Mouse (Mus musculus) neural tube, embryonic 11.5 days (tissue): ENCODE results near the gene Usp21. TPM values are rescaled to one million over a fixed set of nuclear protein-coding genes. Genes with fewer than 3 reads are reported as not detected.
A peak's percentile ranks its signal among the peaks of the same experiment; 100 is the strongest.

Source experiments
- ATAC-seq: fragments of 200-750 bp; cut with Nextera tagmentation; 2 replicates; pipeline ENCODE4 v1.8.0; 2017; ENCODE audit warnings: moderate number of reproducible peaks, mild to moderate bottlenecking, moderate TSS enrichment, moderate library complexity; ENCODE audit not compliant: insufficient read depth, low FRiP score, low TSS enrichment
- DNase-seq: peaks from one replicate; pipeline ENCODE4 v3.0.0-alpha.2; 2015; ENCODE audit warnings: low spot score
- H3K27ac ChIP-seq: fragments of 300-500 bp; sonication (generic); 2 replicates; pipeline ENCODE4 v1.5.1; 2014; ENCODE audit warnings: low read depth, mild to moderate bottlenecking, low read length
- H3K27me3 ChIP-seq: fragments of 300-500 bp; sonication (generic); 2 replicates; pipeline ENCODE4 v1.6.1; 2014; ENCODE audit warnings: mild to moderate bottlenecking, low read length, mixed read lengths; ENCODE audit not compliant: control insufficient read depth, insufficient read depth
- H3K36me3 ChIP-seq: fragments of 300-500 bp; sonication (generic); 2 replicates; pipeline ENCODE4 v1.6.1; 2014; ENCODE audit warnings: mild to moderate bottlenecking, low read length, moderate library complexity, mixed read lengths; ENCODE audit not compliant: control insufficient read depth, insufficient read depth
- H3K4me1 ChIP-seq: fragments of 300-500 bp; sonication (generic); 2 replicates; pipeline ENCODE4 v1.6.1; 2014; ENCODE audit warnings: low read length, mixed read lengths; ENCODE audit not compliant: control insufficient read depth, insufficient read depth
- H3K4me2 ChIP-seq: fragments of 300-500 bp; sonication (generic); 2 replicates; pipeline ENCODE4 v1.6.1; 2014; ENCODE audit warnings: low read depth, mild to moderate bottlenecking, moderate library complexity
- H3K4me3 ChIP-seq: fragments of 300-500 bp; sonication (generic); 2 replicates; pipeline ENCODE4 v1.5.1; 2014; ENCODE audit warnings: low read depth, low read length
- H3K9ac ChIP-seq: fragments of 300-500 bp; sonication (generic); 2 replicates; pipeline ENCODE4 v1.6.1; 2014; ENCODE audit warnings: mild to moderate bottlenecking, low read length
- H3K9me3 ChIP-seq: fragments of 300-500 bp; sonication (generic); 2 replicates; pipeline ENCODE4 v1.6.1; 2016; ENCODE audit warnings: low read length; ENCODE audit not compliant: control insufficient read depth
- whole genome bisulfite sequencing: fragments of 180-500 bp; shearing (Covaris S2); extraction: QIAGEN DNeasy Blood & Tissue Kit; methylation state at CpG from one replicate; pipeline ENCODE4 v1.1.7; 2014; 5-methylcytosine and 5-hydroxymethylcytosine counted together
- polyA plus RNA-seq: library from polyadenylated mRNA; unstranded; fragments of >200 nt; fragmentation: Nextera tagmentation; extraction: Ambion mirVana; gene quantifications from 2 replicates; pipeline ENCODE4 v1.2.1, GENCODE M21; 2014

Usp21 gene
- polyA plus RNA-seq, 1 experiment from 2014 or later: 104 TPM

- H3K4me3 ChIP-seq: no peak overlapping the region
- whole genome bisulfite sequencing: 91% methylated on average over 3 of the region's 3 CpGs
- no peak overlapping the region for H3K4me2 ChIP-seq
- no peak overlapping the region for H3K27ac ChIP-seq
- H3K27me3 ChIP-seq: no peaks in the 10 kb centered on the region
- no peaks in the 10 kb centered on the region for H3K9me3 ChIP-seq
- DNase-seq (no peak), ATAC-seq (no peak; the same call in 1 of the 2 replicates)
- H3K9ac ChIP-seq: no peak overlapping the region
- H3K4me1 ChIP-seq: no peaks in the 10 kb centered on the region
- no peaks in the 10 kb centered on the region for H3K36me3 ChIP-seq
Measured at GRCm38 (mm10) chr1:171263666-171264461, 23.9 kb downstream of the Usp21 start.

GRCm38 (mm10) chr1:171263185-171263611 is 24.6 kb downstream of the Usp21 start:
- DNase-seq (no peak), ATAC-seq (no peak)
- Histone ChIP-seq H3K27ac (no peak overlapping the region), H3K9me3 (no peaks in the 10 kb centered on the region), H3K9ac (no peak overlapping the region), H3K36me3 (peaks cover 2% of the 10 kb centered on the region; the same call in 1 of the 2 replicates), H3K27me3 (no peaks in the 10 kb centered on the region), H3K4me1 (no peaks in the 10 kb centered on the region), H3K4me3 (peak overlapping the region; percentile 15; the same call in 1 of the 2 replicates), H3K4me2 (peak overlapping the region; percentile 15)
- 6% methylated on average over 2 of the region's 2 CpGs for WGBS

DNA sequence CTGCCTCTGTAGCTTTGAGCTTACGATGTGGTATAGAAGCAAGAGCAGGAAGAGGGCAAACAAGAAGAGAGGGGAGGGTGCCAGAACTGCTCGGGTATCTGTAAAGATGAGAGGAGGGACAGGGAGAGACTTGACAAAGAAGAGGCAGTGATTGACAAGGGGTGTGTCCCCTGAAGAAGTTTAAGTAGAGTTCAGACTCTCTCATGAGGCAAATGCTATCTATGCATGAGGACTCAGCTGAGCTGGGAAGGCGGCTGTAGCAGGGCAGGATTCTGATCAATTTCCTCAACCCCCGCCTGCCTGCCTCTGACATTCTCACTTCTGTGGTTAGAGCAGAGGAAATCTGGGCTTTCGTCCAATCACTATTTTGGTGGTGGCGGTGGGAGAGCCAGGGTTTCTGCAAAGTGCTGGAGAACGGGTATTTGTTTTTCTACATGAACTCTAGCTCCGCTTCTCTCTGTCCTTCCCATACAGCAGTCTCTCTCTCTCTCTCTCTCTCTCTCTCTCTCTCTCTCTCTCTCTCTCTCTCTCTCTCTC is 25.1 kb downstream of the Usp21 start:
- Histone ChIP-seq H3K9me3 (no peaks in the 10 kb centered on the region), H3K27ac (no peak overlapping the region), H3K4me2 (peak overlapping the region; percentile 15), H3K4me1 (no peaks in the 10 kb centered on the region), H3K9ac (no peak overlapping the region), H3K4me3 (peak overlapping the region; percentile 15; the same call in 1 of the 2 replicates), H3K36me3 (peaks cover 2% of the 10 kb centered on the region; the same call in 1 of the 2 replicates), H3K27me3 (no peaks in the 10 kb centered on the region)
- DNase-seq (peak; percentile 40), ATAC-seq (no peak)
- WGBS: 11% methylated on average over 8 of the region's 8 CpGs

DNA sequence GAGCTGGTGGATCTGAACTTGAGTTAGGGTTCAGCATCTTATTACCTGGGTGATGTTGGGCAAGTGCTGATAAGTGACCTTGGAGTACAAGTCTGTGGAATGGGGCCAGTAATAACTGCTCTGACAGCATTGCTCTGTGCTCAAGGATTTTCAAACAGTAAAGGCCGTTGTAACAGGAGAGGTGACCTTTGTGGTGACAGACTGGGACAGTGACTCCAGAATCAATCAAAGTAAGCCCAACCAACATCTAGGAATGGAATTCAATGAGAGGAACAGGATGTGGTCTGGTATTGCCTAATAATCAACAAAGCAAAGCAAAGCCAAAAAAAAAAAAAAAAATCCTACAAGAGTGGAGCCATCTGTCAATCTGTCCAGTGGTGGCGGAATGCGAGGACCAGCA is 27.5 kb downstream of the Usp21 start:
- H3K9ac ChIP-seq: no peak overlapping the region
- H3K4me1 ChIP-seq: no peaks in the 10 kb centered on the region
- H3K27me3 ChIP-seq: no peaks in the 10 kb centered on the region
- WGBS: 89% methylated on average over 3 of the region's 3 CpGs
- H3K36me3 ChIP-seq: peaks cover 2% of the 10 kb centered on the region; the same call in 1 of the 2 replicates
- no peaks in the 10 kb centered on the region for H3K9me3 ChIP-seq
- DNase-seq (no peak), ATAC-seq (no peak)
- H3K4me2 ChIP-seq: no peak overlapping the region
- no peak overlapping the region for H3K27ac ChIP-seq
- no peak overlapping the region for H3K4me3 ChIP-seq

- Histone ChIP-seq H3K36me3 (peaks cover 2% of the 10 kb centered on the region; the same call in 1 of the 2 replicates), H3K4me3 (no peak overlapping the region), H3K9ac (no peak overlapping the region), H3K27ac (no peak overlapping the region), H3K27me3 (no peaks in the 10 kb centered on the region), H3K4me2 (no peak overlapping the region), H3K9me3 (no peaks in the 10 kb centered on the region), H3K4me1 (no peaks in the 10 kb centered on the region)
- WGBS: 83% methylated on average over 17 of the region's 17 CpGs
- no peak for ATAC-seq
- DNase-seq: no peak
Measured at GRCm38 (mm10) chr1:171258921-171259320, 28.9 kb downstream of the Usp21 start.

DNA sequence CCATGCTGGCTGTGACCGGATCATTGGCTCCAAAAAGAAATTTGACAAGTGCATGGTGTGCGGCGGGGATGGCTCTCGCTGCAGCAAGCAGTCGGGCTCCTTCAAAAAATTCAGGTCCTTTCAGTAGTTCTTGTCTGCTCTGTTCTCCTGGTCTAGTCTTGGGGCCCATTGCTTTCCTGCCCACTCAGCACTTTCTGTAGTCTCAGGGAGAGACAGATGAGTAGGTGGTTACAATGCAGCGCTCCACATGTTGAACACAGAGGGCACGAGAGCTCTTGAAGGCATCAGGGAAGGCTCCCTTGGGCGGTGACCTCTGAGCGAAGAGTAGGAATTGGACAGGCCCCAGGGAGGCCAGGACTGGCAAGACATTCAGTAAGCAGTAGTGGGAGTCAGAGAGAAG is 30.0 kb downstream of the Usp21 start:
- no peaks in the 10 kb centered on the region for H3K27me3 ChIP-seq
- H3K27ac ChIP-seq: no peak overlapping the region
- H3K9ac ChIP-seq: no peak overlapping the region
- peaks cover 2% of the 10 kb centered on the region; the same call in 1 of the 2 replicates for H3K36me3 ChIP-seq
- WGBS: 90% methylated on average over 9 of the region's 9 CpGs
- H3K9me3 ChIP-seq: no peaks in the 10 kb centered on the region
- ATAC-seq (no peak), DNase-seq (no peak)
- H3K4me2 ChIP-seq: no peak overlapping the region
- H3K4me3 ChIP-seq: no peak overlapping the region
- no peaks in the 10 kb centered on the region for H3K4me1 ChIP-seq

- Histone ChIP-seq H3K36me3 (peaks cover 2% of the 10 kb centered on the region; the same call in 1 of the 2 replicates), H3K4me2 (no peak overlapping the region), H3K27me3 (no peaks in the 10 kb centered on the region), H3K4me1 (peaks cover 5% of the 10 kb centered on the region; the same call in 1 of the 2 replicates), H3K9me3 (no peaks in the 10 kb centered on the region), H3K9ac (no peak overlapping the region), H3K4me3 (no peak overlapping the region), H3K27ac (no peak overlapping the region)
- ATAC-seq (0 out of 2 replicates have a peak, but pooled peaks have one; percentile 58), DNase-seq (peak; percentile 69)
- 66% methylated on average over 15 of the region's 15 CpGs for WGBS
Measured at GRCm38 (mm10) chr1:171256937-171257548, 30.7 kb downstream of the Usp21 start.

GRCm38 (mm10) chr1:171256095-171256818 is 31.5 kb downstream of the Usp21 start:
- H3K27ac ChIP-seq: no peak overlapping the region
- H3K27me3 ChIP-seq: no peaks in the 10 kb centered on the region
- peaks cover 11% of the 10 kb centered on the region for H3K4me1 ChIP-seq
- no peaks in the 10 kb centered on the region for H3K9me3 ChIP-seq
- no peak for ATAC-seq
- H3K36me3 ChIP-seq: peaks cover 2% of the 10 kb centered on the region; the same call in 1 of the 2 replicates
- WGBS: 92% methylated on average over 24 of the region's 24 CpGs
- no peak overlapping the region for H3K4me3 ChIP-seq
- no peak overlapping the region for H3K9ac ChIP-seq
- no peak for DNase-seq
- no peak overlapping the region for H3K4me2 ChIP-seq
